9 mouse cellular contexts compared by ENCODE assay signal in genomic region chr2:162999744-163000143, GRCm38 (mm10). TPM values are rescaled to one million over a fixed set of nuclear protein-coding genes. Genes with fewer than 3 reads are reported as not detected.
DNase-seq lines count a peak whose midpoint lies in the region; ATAC-seq and TF ChIP-seq lines count a peak whose summit lies in the region.
"Had no signal": no experiment of that assay in that cellular context is flagged by ENCODE, and none has a peak within 500 bp of the region (broad histone marks: within the 10 kb centered on the region; RNA-seq: fewer than 3 reads in every experiment).

No protein-coding gene starts in this region.

- H3K4me3 ChIP-seq in hindbrain, embryonic 10.5 days = no peak overlapping the region
- H3K4me3 ChIP-seq in hindbrain, embryonic 16.5 days (ENCODE audit: low read length) = no peak overlapping the region
- H3K4me3 ChIP-seq in CH12.LX (replicated peaks in 1 of 3; ENCODE audit: low read depth in 2 of 3, low read length in 2 of 3, poor library complexity in 1 of 3) = no peak overlapping the region
- H3K4me3 ChIP-seq in liver, postnatal 0 days (ENCODE audit: low read depth, low read length) = no peak overlapping the region

- no peaks in the 10 kb centered on the region for H3K9me3 ChIP-seq in hindbrain, embryonic 10.5 days
- H3K9me3 ChIP-seq in hindbrain, embryonic 16.5 days (ENCODE audit: control insufficient read depth, low read length) = no peaks in the 10 kb centered on the region
- H3K9me3 ChIP-seq in CH12.LX (replicated peaks; ENCODE audit: low read length) = no peaks in the 10 kb centered on the region
- no peaks in the 10 kb centered on the region for H3K9me3 ChIP-seq in liver, postnatal 0 days (ENCODE audit: low read length)
- H3K9me3 ChIP-seq: midbrain, embryonic 12.5 days had no signal

- no peak overlapping the region for H3K27ac ChIP-seq in hindbrain, embryonic 10.5 days
- H3K27ac ChIP-seq in hindbrain, embryonic 16.5 days (ENCODE audit: low read depth, low read length) = no peak overlapping the region
- H3K27ac ChIP-seq in CH12.LX (ENCODE audit: insufficient read depth, low read depth) = no peak overlapping the region
- H3K27ac ChIP-seq in liver, postnatal 0 days (ENCODE audit: low read depth) = no peak overlapping the region
- H3K27ac ChIP-seq: midbrain, embryonic 12.5 days had no signal

- TF ChIP-seq EP300 in CH12.LX (IDR thresholded peaks at IDR 0.05; ENCODE audit: low read length) = no peak
- TF ChIP-seq EP300 in liver, postnatal 0 days (IDR thresholded peaks at IDR 0.05; ENCODE audit: low read depth) = no peak

- H3K4me1 ChIP-seq in hindbrain, embryonic 10.5 days (replicated peaks) = no peaks in the 10 kb centered on the region; the same call in 1 of the 2 replicates
- no peaks in the 10 kb centered on the region; the same call in none of the 2 replicates for H3K4me1 ChIP-seq in hindbrain, embryonic 16.5 days (ENCODE audit: control insufficient read depth, insufficient read depth, low read depth, low read length)
- peaks cover 0 to 3% of the 10 kb centered on the region in 2 experiments; a peak in 1 of 4 replicates for H3K4me1 ChIP-seq in CH12.LX (ENCODE audit: control insufficient read depth in 1 of 2, insufficient read depth in 2 of 2)
- H3K4me1 ChIP-seq in liver, postnatal 0 days (ENCODE audit: insufficient read depth) = no peaks in the 10 kb centered on the region
- H3K4me1 ChIP-seq: midbrain, embryonic 12.5 days had no signal

- H3K27me3 ChIP-seq in hindbrain, embryonic 10.5 days (ENCODE audit: insufficient read depth, poor library complexity, severe bottlenecking) = no peaks in the 10 kb centered on the region
- H3K27me3 ChIP-seq in hindbrain, embryonic 16.5 days (replicated peaks; ENCODE audit: control insufficient read depth, insufficient read depth, low read length) = no peaks in the 10 kb centered on the region
- peaks cover 64% of the 10 kb centered on the region for H3K27me3 ChIP-seq in CH12.LX (replicated peaks)
- H3K27me3 ChIP-seq in liver, postnatal 0 days (ENCODE audit: insufficient read depth, low read length) = no peaks in the 10 kb centered on the region

- in situ Hi-C loops in CH12.LX (cut with MboI; ENCODE audit: low pct_ligation_motif_present, low pct_unique_long_range_greater_than_20kb, low sequenced_read_pairs) = loop anchor here (10.0 kb wide), 1 partner anchor 335 kb away; no protein-coding TSS in a partner anchor

- no peak for TF ChIP-seq POLR2A in CH12.LX (IDR thresholded peaks at IDR 0.05; ENCODE audit: low read depth, low read length)

- H3K36me3 ChIP-seq in hindbrain, embryonic 10.5 days = no peaks in the 10 kb centered on the region
- H3K36me3 ChIP-seq in hindbrain, embryonic 16.5 days (ENCODE audit: control insufficient read depth, insufficient read depth, low read length) = no peaks in the 10 kb centered on the region
- no peaks in the 10 kb centered on the region for H3K36me3 ChIP-seq in CH12.LX (replicated peaks in 1 of 2; ENCODE audit: control insufficient read depth in 1 of 2, insufficient read depth in 1 of 2, low read length in 1 of 2)
- no peaks in the 10 kb centered on the region; the same call in 1 of the 2 replicates for H3K36me3 ChIP-seq in liver, postnatal 0 days (replicated peaks; ENCODE audit: insufficient read depth, low read length)
- H3K36me3 ChIP-seq: midbrain, embryonic 12.5 days had no signal

- DNase-seq in hindbrain, embryonic 10.5 days (ENCODE audit: low spot score) = peak; percentile 42
- DNase-seq in 3T3-L1 (ENCODE audit: low read depth, low spot score) (peak; percentile 77), CH12.LX (ENCODE audit: extremely low read depth) (peak; percentile 30)
- DNase-seq in cerebellum, postnatal 36 days = peak; percentile 26 to 28
- DNase-seq in liver, postnatal 0 days = peak; percentile 52
- DNase-seq in ovary, adult 18-20 months (ENCODE audit: low spot score) = no peak
- no peak for DNase-seq in layer of hippocampus, postnatal 14 days (ENCODE audit: low spot score in 2 of 2)

- H3K9ac ChIP-seq in hindbrain, embryonic 16.5 days (ENCODE audit: low read depth, low read length) = no peak overlapping the region
- no peak overlapping the region for H3K9ac ChIP-seq in CH12.LX (ENCODE audit: insufficient read depth, low read depth)
- no peak overlapping the region for H3K9ac ChIP-seq in liver, postnatal 0 days (replicated peaks)
- H3K9ac ChIP-seq: midbrain, embryonic 12.5 days had no signal

- TF ChIP-seq CTCF in CH12.LX (conservative IDR thresholded peaks at IDR 0.05 in 1 of 2, IDR thresholded peaks at IDR 0.05 in 1 of 2; ENCODE audit: low read depth in 2 of 2, low read length in 2 of 2) = peak; percentile 19 to 65; a peak in 3 of 4 replicates
- peak; percentile 76 for TF ChIP-seq CTCF in liver, postnatal 0 days (IDR thresholded peaks at IDR 0.05; ENCODE audit: low read depth)

- no peaks in the 10 kb centered on the region for H3K79me2 ChIP-seq in CH12.LX (replicated peaks; ENCODE audit: control insufficient read depth, extremely low read depth, insufficient read depth, poor library complexity, severe bottlenecking)

- WGBS in hindbrain, embryonic 10.5 days = 29% methylated on average over 3 of the region's 3 CpGs
- WGBS in hindbrain, embryonic 16.5 days = 26% methylated on average over 3 of the region's 3 CpGs
- 22% methylated on average over 3 of the region's 3 CpGs for WGBS in liver, postnatal 0 days (ENCODE audit: insufficient replicate concordance)

- H3K4me2 ChIP-seq in hindbrain, embryonic 16.5 days (ENCODE audit: low read length) = no peak overlapping the region
- H3K4me2 ChIP-seq in CH12.LX (ENCODE audit: insufficient read depth, low read depth, poor library complexity, severe bottlenecking) = no peak overlapping the region
- no peak overlapping the region for H3K4me2 ChIP-seq in liver, postnatal 0 days (ENCODE audit: low read depth, low read length)

- dilution Hi-C loops in CH12.LX (cut with MboI; ENCODE audit: extremely low pct_ligation_motif_present, extremely low pct_unique_long_range_greater_than_20kb, low sequenced_read_pairs) = no loop called here

- no peak for ATAC-seq in hindbrain, embryonic 16.5 days
- peak; percentile 43; the same call in 1 of the 2 replicates for ATAC-seq in liver, postnatal 0 days

- peak; percentile 34 for TF ChIP-seq RAD21 in CH12.LX (IDR thresholded peaks at IDR 0.05; ENCODE audit: low read depth, low read length)

TF ChIP-seq in CH12.LX, 34 proteins besides CTCF, POLR2A, EP300 and RAD21:
- TF ChIP-seq SMC3 (IDR thresholded peaks at IDR 0.05; ENCODE audit: low read depth, low read length) (peak; percentile 56), MAX (IDR thresholded peaks at IDR 0.05; ENCODE audit: low read length) (peak; percentile 56; the same call in 1 of the 2 replicates), ETS1 (conservative IDR thresholded peaks at IDR 0.05; ENCODE audit: low read depth, low read length) (no peak), BHLHE40 (IDR thresholded peaks at IDR 0.05; ENCODE audit: low read depth, low read length) (peak; percentile 50; the same call in 1 of the 2 replicates), ZKSCAN1 (IDR thresholded peaks at IDR 0.05; ENCODE audit: borderline replicate concordance, low read depth, low read length) (no peak), NELFE (IDR thresholded peaks at IDR 0.05; ENCODE audit: low read depth, low read length) (no peak), MYC (IDR thresholded peaks at IDR 0.05; ENCODE audit: low read depth, low read length) (0 out of 2 replicates have a peak, but pooled peaks have one; percentile 26)

RNA-seq across cellular contexts. Expression of gene Sgk2, which starts 12.6 kb away (rescaled TPM):
- polyA plus RNA-seq in hindbrain, embryonic 10.5 days (2016; fragmentation: Nextera tagmentation; extraction: Ambion mirVana) = not detected in 2 replicates
- 0.25 and 0.40 TPM in 2 replicates for polyA plus RNA-seq in hindbrain, embryonic 16.5 days (2015; fragmentation: Nextera tagmentation; extraction: Ambion mirVana)
- total RNA-seq in CH12.LX (2012; rRNA removed) = not detected in 2 replicates
- total RNA-seq in CH12.LX (2014; rRNA removed) = not detected in 2 replicates
- polyA plus RNA-seq in CH12.LX (2012; ENCODE audit: insufficient read length, low read depth) = not detected in 2 replicates
- polyA plus RNA-seq in liver, postnatal 0 days (2015; fragmentation: Nextera tagmentation; extraction: Ambion mirVana) = 9.4 and 14.0 TPM in 2 replicates
- 1 to 10 TPM; 1.8 to 1.9 TPM for total RNA-seq in layer of hippocampus, postnatal 14 days (2021)
- polyA plus RNA-seq: midbrain, embryonic 12.5 days had no signal

RNA-seq across cellular contexts. Expression of gene Ift52, which starts 17.4 kb away (rescaled TPM):
- polyA plus RNA-seq in hindbrain, embryonic 10.5 days (2016; fragmentation: Nextera tagmentation; extraction: Ambion mirVana) = 52.3 and 55.1 TPM in 2 replicates
- 33.9 and 36.2 TPM in 2 replicates for polyA plus RNA-seq in hindbrain, embryonic 16.5 days (2015; fragmentation: Nextera tagmentation; extraction: Ambion mirVana)
- 11.3 and 13.0 TPM in 2 replicates for total RNA-seq in CH12.LX (2012; rRNA removed)
- 13.1 and 14.4 TPM in 2 replicates for total RNA-seq in CH12.LX (2014; rRNA removed)
- 33.6 and 39.8 TPM in 2 replicates for polyA plus RNA-seq in CH12.LX (2012; ENCODE audit: insufficient read length, low read depth)
- polyA plus RNA-seq in liver, postnatal 0 days (2015; fragmentation: Nextera tagmentation; extraction: Ambion mirVana) = 18.4 and 19.5 TPM in 2 replicates
- 10 to 100 TPM; 26.4 to 27.0 TPM for total RNA-seq in layer of hippocampus, postnatal 14 days (2021)

RNA-seq across cellular contexts. Expression of gene Mybl2, which starts 54.7 kb away (rescaled TPM):
- polyA plus RNA-seq in hindbrain, embryonic 10.5 days (2016; fragmentation: Nextera tagmentation; extraction: Ambion mirVana) = 44.5 and 51.0 TPM in 2 replicates
- 3.8 and 5.9 TPM in 2 replicates for polyA plus RNA-seq in hindbrain, embryonic 16.5 days (2015; fragmentation: Nextera tagmentation; extraction: Ambion mirVana)
- total RNA-seq in CH12.LX (2012; rRNA removed) = 38.4 and 48.0 TPM in 2 replicates
- 34.1 and 36.0 TPM in 2 replicates for total RNA-seq in CH12.LX (2014; rRNA removed)
- 131 and 189 TPM in 2 replicates for polyA plus RNA-seq in CH12.LX (2012; ENCODE audit: insufficient read length, low read depth)
- 23.2 and 24.2 TPM in 2 replicates for polyA plus RNA-seq in liver, postnatal 0 days (2015; fragmentation: Nextera tagmentation; extraction: Ambion mirVana)
- total RNA-seq in layer of hippocampus, postnatal 14 days (2021) = 1 to 10 TPM; 2.2 to 2.5 TPM

RNA-seq across cellular contexts. Expression of gene L3mbtl1, which starts 56.5 kb away (rescaled TPM):
- polyA plus RNA-seq in hindbrain, embryonic 10.5 days (2016; fragmentation: Nextera tagmentation; extraction: Ambion mirVana) = 0.16 and 0.30 TPM in 2 replicates
- 5.8 and 7.2 TPM in 2 replicates for polyA plus RNA-seq in hindbrain, embryonic 16.5 days (2015; fragmentation: Nextera tagmentation; extraction: Ambion mirVana)
- total RNA-seq in CH12.LX (2012; rRNA removed) (not detected in 2 replicates), CH12.LX (2014; rRNA removed) (not detected in 2 replicates)
- polyA plus RNA-seq in CH12.LX (2012; ENCODE audit: insufficient read length, low read depth) = 0.09 TPM in 1 of 2 replicates, not detected in the other
- 0.06 TPM in 1 of 2 replicates, not detected in the other for polyA plus RNA-seq in liver, postnatal 0 days (2015; fragmentation: Nextera tagmentation; extraction: Ambion mirVana)
- 10 to 100 TPM; 18.8 to 23.3 TPM for total RNA-seq in layer of hippocampus, postnatal 14 days (2021)

Comparison
In these comparisons a context has a peak if more than half of its experiments do, and no peak if none do; other contexts are left out.
1. DNase-seq: peak in hindbrain, embryonic 10.5 days (single experiment), 3T3-L1 (single experiment), CH12.LX (single experiment), cerebellum, postnatal 36 days (2 of 2) and liver, postnatal 0 days (single experiment); none in ovary, adult 18-20 months (single experiment) and layer of hippocampus, postnatal 14 days (0 of 2).